Mouse (Mus musculus) cerebellum, adult (tissue): ENCODE measurements around the gene Arl6ip6.

Experiments used
- ATAC-seq: cut with Nextera tagmentation; 2 replicates; pipeline ENCODE4 v1.9.2; 2017; ENCODE audit warnings: mild to moderate bottlenecking, moderate library complexity, mixed read lengths; ENCODE audit not compliant: insufficient number of reproducible peaks, low FRiP score, low TSS enrichment

Gene Arl6ip6

DNA sequence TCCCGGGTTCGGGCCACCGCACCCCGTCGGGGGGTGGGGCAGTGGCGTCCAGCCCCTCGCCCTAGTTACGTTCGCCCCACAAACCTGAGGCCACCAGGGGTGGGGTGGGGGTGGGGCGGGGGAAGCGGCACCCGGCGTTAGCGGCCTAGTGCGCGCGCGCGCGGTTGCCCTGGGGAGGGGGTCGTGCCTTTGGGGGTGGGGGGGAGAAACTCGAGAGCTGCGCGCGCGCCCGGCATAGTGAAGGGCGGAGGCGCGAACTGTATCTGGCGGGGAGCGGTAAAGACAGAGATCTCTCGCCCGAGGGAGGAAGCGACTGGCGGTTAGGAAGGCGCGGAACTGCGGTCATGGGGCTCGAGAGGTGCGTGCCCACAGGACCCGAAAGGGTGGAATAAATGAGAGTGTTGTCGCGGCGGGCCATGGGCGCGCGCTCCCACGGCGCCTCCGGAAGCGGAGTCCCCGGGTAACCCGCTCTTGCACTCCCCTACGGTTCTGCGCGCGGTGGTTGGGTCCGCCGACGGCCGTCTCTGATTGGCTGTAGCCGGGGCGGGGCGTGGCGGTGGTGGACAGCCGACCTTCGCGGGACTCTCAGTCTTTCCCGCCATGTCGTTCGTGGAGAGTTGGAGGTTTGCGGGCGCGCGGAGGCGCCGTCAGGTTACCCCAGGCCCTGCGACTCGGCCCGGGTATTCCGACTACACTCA lies at the start of gene Arl6ip6:
Gene Arl6ip6 (plus strand): TSS at position 204 of the 698 bp plus-strand sequence.
- peak; percentile 88 for ATAC-seq

DNA sequence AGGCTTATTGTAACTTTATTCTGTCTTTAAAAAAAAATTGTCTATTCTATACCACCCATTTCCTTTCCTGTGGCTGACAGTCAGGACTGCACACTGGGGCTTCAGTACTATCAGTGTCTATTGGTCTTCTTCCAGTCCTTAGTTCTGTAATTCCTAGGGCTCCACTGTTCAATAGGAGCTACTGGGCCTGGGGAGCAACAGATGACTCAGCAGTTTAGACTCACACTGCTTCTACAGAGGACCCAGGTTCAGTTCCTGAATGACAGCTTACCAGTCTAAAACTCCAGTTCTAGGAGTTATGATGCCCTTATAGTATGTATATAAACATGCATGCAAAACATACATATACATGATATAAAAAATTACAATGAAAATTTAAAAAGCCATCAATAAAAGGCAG lies 44.7 kb upstream of the Arl6ip6 start:
- ATAC-seq = no peak

DNA sequence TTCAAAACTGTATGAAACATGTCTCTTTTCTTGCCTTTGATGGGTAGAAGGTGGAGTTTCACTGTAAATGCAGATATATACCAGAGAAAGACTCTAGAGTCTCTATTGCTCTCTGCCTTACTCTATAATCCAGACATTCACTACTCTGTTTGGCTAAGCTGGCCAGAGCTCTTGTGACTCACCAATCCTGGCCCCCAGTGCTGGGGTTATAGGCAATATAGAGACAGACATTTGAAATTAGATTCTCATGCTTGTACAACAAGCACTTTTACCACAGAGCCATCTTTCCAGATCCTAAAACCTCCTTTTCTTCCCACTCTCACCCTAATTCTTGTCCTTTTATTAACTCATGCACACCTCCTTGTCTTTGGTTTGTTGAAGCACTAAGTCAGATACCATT lies 17.6 kb upstream of the Arl6ip6 start:
- no peak for ATAC-seq

DNA sequence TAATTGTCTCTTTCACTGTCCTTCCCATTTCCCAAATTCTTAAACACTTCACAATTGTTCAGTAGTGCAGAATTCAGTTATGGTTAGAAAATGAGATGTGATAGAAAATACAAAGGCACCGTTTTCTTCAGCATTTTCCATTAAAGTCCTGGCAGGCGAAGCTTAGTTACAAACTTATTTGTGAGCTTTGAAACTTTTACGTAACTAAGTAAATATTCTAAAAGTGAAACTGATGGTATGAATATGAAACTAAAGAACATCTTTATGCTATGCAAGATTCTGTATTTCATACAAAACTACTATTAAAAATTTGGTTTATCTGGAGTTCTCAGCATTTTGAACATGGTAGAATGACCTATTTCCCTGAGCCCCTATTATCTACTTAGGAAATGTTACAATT lies 12.6 kb upstream of the Arl6ip6 start:
- ATAC-seq = no peak

DNA sequence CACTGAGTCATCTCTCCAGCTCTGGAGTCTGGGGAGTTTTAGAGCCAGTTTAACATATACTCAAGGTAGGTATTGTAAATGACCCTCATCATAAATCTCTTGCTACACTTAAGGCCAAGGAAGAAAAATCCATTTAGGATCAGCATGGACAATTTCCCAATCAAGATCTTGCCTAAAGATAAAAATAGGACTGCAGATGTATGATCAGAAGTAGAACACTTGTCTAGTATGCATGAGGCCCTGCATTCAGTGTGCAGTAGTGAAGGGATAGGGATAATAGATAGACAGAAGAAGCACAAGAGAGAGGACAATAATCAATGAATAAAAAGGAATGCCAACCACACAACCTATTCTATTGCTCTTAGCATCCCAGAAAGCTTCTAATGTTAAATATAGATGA lies 11.7 kb upstream of the Arl6ip6 start:
- ATAC-seq = no peak

DNA sequence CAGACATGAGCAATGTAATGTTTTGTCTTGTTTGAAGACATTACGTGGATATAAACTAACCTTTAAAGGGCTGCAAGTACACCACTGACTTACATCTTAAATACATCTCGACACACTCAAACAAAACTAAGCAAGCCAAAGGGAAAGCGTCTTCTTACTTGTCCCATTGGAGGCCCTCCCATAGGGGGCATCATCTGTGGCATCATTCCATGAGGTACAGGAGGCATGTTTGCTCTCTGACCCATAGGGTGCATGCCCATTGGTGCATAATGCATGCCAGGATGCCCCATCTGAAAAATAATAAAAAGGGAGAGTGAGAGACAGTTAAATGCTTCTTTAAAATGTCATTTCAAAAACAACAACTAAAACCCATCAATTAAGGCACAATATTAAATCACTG lies 1.7 kb upstream of the Arl6ip6 start:
- ATAC-seq = no peak

DNA sequence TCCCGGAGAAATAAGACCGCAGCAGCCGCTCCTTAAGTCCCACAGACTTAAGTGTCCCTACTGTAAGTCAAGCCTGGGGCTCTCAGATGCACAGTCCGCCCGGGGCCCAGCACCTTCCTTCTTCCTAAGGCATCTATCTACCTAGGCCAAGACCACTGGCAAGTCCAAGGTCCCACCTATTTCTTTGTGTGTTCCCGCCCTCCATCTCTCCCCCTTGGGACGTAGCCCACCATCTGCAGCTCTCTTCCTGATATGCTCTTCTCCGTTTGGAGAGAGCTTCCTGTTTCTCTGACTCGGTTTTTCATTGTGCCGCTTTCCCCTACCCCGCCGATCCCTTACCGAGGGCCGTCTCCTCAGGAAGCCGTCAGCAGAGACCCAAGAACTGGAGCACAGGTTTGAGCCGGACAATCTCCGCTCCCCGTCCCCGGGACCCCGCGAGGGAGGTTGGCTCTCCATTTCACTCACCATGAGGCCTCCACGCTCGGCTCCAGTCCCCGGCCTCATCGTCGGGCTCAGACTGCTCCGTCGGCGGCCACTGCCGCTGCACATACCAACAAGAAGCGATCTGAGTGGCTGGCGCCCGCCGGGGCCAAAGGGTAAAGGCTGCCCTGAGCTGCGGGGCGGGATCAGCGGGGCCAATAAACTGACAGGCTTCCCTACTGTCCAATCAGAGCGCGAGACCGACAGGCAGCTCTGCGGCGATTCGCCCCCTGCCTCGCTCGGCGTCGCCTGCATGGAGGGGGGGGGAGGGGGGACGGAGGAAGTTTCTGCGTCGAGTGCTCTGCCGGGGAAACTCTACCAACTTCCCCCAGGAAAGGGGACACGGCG lies 628 bp upstream of the Arl6ip6 start, which contains the start of gene Prpf40a:
Gene Prpf40a (minus strand): TSS at position 601 of the 828 bp plus-strand sequence.
- peak; percentile 97 for ATAC-seq

DNA sequence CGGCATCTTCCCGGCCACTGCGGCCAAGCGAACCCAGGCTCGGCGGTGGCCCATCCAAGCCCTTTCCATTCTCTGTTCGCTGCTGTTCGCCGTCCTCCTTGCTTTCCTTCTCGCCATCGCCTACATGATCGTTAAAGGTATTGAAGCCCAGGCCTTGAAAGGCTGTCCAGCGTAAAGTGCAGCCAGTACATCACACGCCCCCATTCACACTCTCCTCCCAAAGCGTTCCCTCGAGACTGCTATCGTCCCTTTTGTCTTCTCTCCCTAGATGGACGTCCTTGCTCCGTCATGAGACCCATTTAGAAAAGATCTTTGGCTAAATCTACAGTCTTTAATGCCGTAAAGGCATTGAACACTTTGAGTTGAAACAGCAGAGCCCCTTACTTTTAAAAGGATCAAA lies 860 bp downstream of the Arl6ip6 start:
- peak; percentile 8; the same call in 1 of the 2 replicates for ATAC-seq

DNA sequence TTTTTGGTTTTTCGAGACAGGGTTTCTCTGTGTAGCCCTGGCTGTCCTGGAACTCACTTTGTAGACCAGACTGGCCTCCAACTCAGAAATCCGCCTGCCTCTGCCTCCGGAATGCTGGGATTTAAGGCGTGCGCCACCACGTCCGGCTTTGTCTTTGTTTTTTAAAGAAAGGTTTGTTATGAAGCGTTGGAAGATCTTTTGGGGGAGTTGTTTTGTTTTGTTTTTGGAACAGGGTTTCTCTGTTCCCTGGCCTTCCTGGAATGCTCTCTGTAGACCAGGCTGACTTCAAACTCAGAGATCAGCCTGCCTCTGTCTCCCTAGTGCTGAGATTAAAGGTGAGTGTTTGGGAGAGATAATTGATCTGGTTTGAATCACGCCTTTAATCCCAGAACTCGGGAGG lies 4.9 kb downstream of the Arl6ip6 start:
- no peak for ATAC-seq

DNA sequence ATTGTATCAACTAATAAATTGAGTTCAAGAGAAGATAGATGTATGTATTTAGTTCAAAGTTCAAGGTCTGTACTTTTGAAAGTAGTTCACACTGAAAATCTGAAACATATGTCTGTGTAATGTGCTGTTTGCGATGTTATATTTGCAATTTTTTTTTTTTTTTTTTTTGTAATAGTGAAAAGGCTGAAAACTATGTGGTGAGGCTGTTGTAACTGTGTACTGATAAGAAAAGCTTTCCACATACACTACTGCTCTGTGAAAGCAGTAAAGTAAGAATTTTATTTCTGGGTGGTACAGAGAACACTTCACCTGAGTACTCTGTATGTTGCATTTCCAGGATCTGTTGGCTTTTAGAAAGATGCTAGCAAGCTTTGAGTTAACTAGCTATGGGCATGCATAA lies 7.7 kb downstream of the Arl6ip6 start:
- no peak for ATAC-seq

DNA sequence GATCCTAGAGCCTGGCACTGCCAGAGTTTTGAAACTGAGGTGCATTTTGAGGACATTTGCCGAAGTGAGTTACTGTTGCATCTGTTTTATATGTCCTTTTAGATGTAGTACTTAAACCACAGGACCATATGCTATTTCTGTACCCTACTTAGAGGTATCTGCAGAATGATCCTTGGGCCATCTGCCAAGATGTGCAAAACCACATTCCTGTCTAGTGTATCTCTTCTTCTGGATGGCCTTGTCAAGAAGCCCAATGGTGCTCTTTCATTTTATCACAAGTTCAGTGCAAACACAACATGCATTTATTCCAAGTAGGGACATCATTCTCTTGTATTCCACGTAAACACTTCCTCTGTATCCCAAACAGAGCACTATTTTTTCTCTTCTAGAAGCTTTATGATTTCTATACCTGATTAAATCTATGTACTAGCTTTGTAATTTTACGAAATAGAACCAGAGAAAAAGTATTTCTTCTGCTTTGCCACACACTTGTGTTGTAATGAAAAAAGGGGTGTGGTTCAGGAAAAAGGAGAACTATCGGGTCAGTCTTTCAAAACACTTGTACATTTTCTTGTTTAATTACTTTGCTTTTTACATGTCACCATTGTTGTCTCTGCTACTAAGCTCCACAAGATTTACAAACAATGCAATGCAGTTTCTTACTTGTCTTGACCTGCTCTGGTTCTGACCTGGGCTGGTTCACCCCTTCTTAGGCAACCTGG lies 8.8 kb downstream of the Arl6ip6 start:
- ATAC-seq = no peak

DNA sequence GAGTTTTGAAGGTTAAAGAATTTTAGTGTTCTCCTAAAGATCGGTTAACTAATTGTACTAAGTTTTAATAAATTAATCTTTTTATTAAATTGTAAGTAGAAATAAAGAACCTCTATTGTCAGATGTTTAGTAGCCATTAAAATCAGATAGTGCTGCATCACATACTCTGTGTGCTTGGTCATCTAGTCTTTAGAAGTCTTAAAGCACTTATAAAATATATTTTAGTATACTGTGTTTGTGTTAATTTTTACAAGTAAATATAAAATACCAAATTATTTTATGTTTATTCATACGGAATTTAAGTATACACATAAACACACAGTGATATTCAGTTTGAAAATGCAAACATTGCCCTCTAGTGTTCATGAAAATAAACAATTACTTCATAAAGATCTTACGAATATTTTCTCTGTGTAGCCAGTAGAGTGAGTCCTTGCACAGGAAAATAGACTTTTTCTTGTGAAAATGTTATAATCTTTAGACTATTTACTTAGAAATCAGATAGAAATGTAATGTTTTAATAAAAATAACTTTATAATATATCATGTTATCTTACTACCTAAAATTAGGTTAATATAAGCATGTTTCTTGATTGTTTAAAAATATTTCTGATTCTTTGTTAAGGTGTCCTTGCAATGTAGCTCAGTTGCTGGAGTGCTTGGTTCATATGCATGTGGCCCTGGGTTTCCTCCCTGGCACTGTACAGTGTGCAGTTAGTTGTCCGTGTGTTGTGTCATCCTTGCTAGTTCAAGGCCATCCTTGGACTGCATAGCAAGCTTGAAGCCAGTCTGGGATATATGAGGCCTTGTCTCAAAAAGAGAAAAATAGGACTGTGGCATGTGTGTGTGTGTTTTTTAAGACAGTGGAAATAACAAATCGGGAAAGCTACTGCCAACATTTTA lies 13.1 kb downstream of the Arl6ip6 start:
- ATAC-seq = no peak

DNA sequence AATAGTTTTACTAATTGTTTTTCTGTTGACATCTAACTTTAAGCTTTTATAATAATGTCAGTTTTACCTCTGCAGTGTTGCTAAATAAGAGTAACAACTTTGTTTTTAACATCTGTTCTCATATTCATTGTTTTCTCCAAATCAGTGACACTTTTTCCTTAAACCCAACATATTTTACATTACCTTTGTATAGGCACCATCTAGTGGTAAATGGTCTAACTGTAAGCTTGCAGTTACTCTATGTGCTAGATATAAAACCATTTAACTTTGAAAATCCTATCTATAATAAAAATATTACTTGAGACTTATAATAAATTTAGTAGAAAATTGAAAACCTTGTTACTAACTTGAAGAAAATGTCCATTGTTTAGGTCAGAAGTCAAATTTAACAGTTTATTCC lies 15.2 kb downstream of the Arl6ip6 start:
- no peak for ATAC-seq

DNA sequence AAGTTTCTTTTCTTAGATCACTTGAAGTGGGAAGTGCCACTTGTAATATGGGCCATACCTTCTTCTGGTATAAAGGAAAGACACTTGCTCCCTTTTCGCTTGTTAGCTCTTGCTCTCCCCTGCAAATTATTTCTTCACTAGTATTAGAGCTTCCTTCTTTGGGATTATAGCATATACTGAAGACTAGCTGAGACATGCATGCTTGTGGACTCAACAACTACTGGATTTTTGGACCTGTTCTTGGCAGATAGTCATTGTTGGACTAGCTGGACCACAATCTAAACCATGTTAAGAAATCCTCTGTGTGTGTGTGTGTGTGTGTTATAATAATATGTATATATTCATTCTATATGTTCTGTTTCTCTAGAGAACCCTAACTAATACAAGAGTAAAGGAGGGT lies 22.0 kb downstream of the Arl6ip6 start:
- ATAC-seq = no peak

DNA sequence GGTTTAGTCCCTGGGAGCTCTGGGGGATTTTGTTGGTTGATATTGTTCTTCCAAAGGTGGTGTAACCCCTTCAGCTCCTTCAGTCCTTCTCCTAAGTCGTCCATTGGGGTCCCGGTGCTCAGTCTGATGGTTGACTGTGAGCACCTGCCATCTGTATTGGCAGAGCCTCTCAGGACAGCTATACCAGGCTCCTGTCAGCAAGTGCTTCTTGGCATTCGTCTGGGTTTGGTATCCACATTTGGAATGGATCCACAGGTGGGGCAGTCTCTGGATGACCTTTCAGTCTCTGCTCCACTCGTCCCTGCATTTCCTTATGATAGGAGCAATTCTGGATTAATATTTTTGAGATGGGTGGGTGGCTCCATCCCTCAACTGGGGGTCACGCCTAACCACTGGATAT lies 30.7 kb downstream of the Arl6ip6 start:
- no peak for ATAC-seq

DNA sequence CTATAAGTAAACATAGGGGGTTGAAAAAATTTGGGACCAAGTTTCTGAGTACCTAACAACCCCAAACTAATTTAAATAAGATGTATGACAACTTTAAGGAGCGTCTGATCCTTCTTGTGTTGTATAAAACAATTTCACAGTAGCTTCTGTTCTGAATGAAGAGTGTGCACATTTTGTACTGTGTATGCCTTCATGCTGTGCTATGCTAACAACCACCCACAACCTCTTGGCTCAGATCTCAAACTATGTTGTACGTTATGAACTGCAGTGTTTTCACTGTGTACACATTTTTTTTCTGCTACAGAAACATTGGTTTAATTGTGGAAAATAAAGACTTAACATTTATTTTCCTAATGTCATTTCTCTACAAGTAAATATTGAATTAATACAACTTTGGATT lies 65.5 kb downstream of the Arl6ip6 start:
- ATAC-seq = no peak
